Mouse (Mus musculus) myocyte (in vitro differentiated cells): ENCODE results near the gene Dhx16. TPM values are rescaled to one million over a fixed set of nuclear protein-coding genes. Genes with fewer than 3 reads are reported as not detected.

Experiments
- H3K27me3 ChIP-seq: one replicate; pipeline ENCODE4 v1.6.1; 2011; ENCODE audit not compliant: control insufficient read depth, insufficient read depth, insufficient read length
- H3K36me3 ChIP-seq: one replicate; pipeline ENCODE4 v1.6.1; 2011; ENCODE audit not compliant: control insufficient read depth, insufficient read depth
- H3K4me2 ChIP-seq: one replicate; pipeline ENCODE4 v1.6.1; 2011; ENCODE audit warnings: low read depth, control low read depth
- H3K4me3 ChIP-seq: one replicate; pipeline ENCODE4 v1.5.1; 2011; ENCODE audit warnings: mild to moderate bottlenecking, control low read depth, moderate library complexity
- H3K79me2 ChIP-seq: one replicate; pipeline ENCODE4 v1.6.1; 2011; ENCODE audit not compliant: control insufficient read depth, insufficient read depth
- H3ac ChIP-seq: one replicate; pipeline ENCODE4 v1.6.1; 2011; ENCODE audit not compliant: control insufficient read depth, insufficient read length
- CEBPB ChIP-seq: IDR thresholded peaks from 2 replicates; pipeline ENCODE4 v1.6.1; 2011; ENCODE audit warnings: mild to moderate bottlenecking, moderate library complexity; ENCODE audit not compliant: poor library complexity, insufficient read depth, severe bottlenecking
- E2F4 ChIP-seq: IDR thresholded peaks from one replicate; pipeline ENCODE4 v1.6.1; 2011; ENCODE audit warnings: mild to moderate bottlenecking, control low read depth, moderate library complexity; ENCODE audit not compliant: insufficient read depth
- MAX ChIP-seq: IDR thresholded peaks from one replicate; pipeline ENCODE4 v1.6.1; 2011; ENCODE audit warnings: low read depth, mild to moderate bottlenecking, control low read depth
- MYOD1 ChIP-seq, 3 experiments: IDR thresholded peaks; one replicate each; pipeline ENCODE4 v1.6.1; 2011; ENCODE audit warnings: control low read depth in 2 of 3, low read depth in 2 of 3, mild to moderate bottlenecking in 2 of 3, moderate library complexity in 1 of 3; ENCODE audit not compliant: insufficient read length in 2 of 3, control insufficient read depth in 1 of 3
- MYOG ChIP-seq, 3 experiments: IDR thresholded peaks; one replicate each; pipeline ENCODE4 v1.6.1; 2011; ENCODE audit warnings: control low read depth in 2 of 3, low read depth in 2 of 3, mild to moderate bottlenecking in 2 of 3; ENCODE audit not compliant: insufficient read length in 2 of 3, control insufficient read depth in 1 of 3, insufficient read depth in 1 of 3
- POLR2A ChIP-seq: IDR thresholded peaks from one replicate; pipeline ENCODE4 v1.6.1; 2011; ENCODE audit warnings: low read depth, mild to moderate bottlenecking, control low read depth, moderate library complexity; ENCODE audit not compliant: insufficient read length
- POLR2AphosphoS2 ChIP-seq: IDR thresholded peaks from one replicate; pipeline ENCODE4 v1.6.1; 2011; ENCODE audit warnings: low read depth, control low read depth; ENCODE audit not compliant: insufficient read length
- REST ChIP-seq: IDR thresholded peaks from one replicate; pipeline ENCODE4 v1.6.1; 2011; ENCODE audit warnings: mild to moderate bottlenecking, control low read depth, moderate library complexity; ENCODE audit not compliant: insufficient read depth, insufficient read length
- SRF ChIP-seq: IDR thresholded peaks from one replicate; pipeline ENCODE4 v1.6.1; 2011; ENCODE audit warnings: low read depth; ENCODE audit not compliant: control insufficient read depth, insufficient read length
- TCF12 ChIP-seq: IDR thresholded peaks from one replicate; pipeline ENCODE4 v1.6.1; 2011; ENCODE audit warnings: mild to moderate bottlenecking, control low read depth; ENCODE audit not compliant: poor library complexity, insufficient read depth, severe bottlenecking
- TCF3 ChIP-seq: IDR thresholded peaks from one replicate; pipeline ENCODE4 v1.6.1; 2011; ENCODE audit warnings: low read depth, control low read depth; ENCODE audit not compliant: insufficient read length
- USF1 ChIP-seq: IDR thresholded peaks from one replicate; pipeline ENCODE4 v1.6.1; 2011; ENCODE audit warnings: low read depth, mild to moderate bottlenecking, control low read depth, moderate library complexity
- polyA plus RNA-seq: library from polyadenylated mRNA; unstranded; fragments of >200 nt; fragmentation: generic; extraction: Trizol; gene quantifications from one replicate; pipeline ENCODE4 v1.2.1, GENCODE M21; 2012; ENCODE audit warnings: missing spikeins

Gene Dhx16
- polyA plus RNA-seq, 1 experiment = 29.4 TPM

GRCm38 (mm10) chr17:35939108-35939507 is 59.5 kb downstream of the Dhx16 start:
- H3K27me3 ChIP-seq = no peaks in the 10 kb centered on the region
- H3K4me2 ChIP-seq = no peak overlapping the region
- TF ChIP-seq POLR2A (no peak), SRF (no peak), USF1 (no peak), POLR2AphosphoS2 (no peak)
- no peaks in the 10 kb centered on the region for H3K36me3 ChIP-seq
- no peaks in the 10 kb centered on the region for H3K79me2 ChIP-seq
- H3ac ChIP-seq = no peak overlapping the region
- no peak overlapping the region for H3K4me3 ChIP-seq

GRCm38 (mm10) chr17:35939941-35940340 is 60.3 kb downstream of the Dhx16 start:
- Histone ChIP-seq H3ac (no peak overlapping the region), H3K36me3 (no peaks in the 10 kb centered on the region), H3K79me2 (no peaks in the 10 kb centered on the region), H3K4me3 (no peak overlapping the region), H3K4me2 (no peak overlapping the region), H3K27me3 (no peaks in the 10 kb centered on the region)
- TF ChIP-seq USF1 (no peak), TCF12 (no peak), E2F4 (no peak), POLR2A (no peak), CEBPB (no peak), SRF (no peak), REST (no peak), MYOD1 (IDR thresholded peaks at IDR 0.05; ENCODE audit: control insufficient read depth in 1 of 3, insufficient read length in 2 of 3, low read depth in 2 of 3) (no peak), POLR2AphosphoS2 (no peak), TCF3 (no peak), MYOG (IDR thresholded peaks at IDR 0.05; ENCODE audit: control insufficient read depth in 1 of 3, insufficient read depth in 1 of 3, insufficient read length in 2 of 3, low read depth in 2 of 3) (no peak), MAX (no peak)

Other genes with a start within 250 kb of the Dhx16 start
- 0.05 TPM for gene Mucl3, start 236.1 kb upstream of the Dhx16 start, polyA plus RNA-seq
- gene Vars2, start 212.2 kb upstream of the Dhx16 start, polyA plus RNA-seq = 13.7 TPM
- gene Gtf2h4, start 206.1 kb upstream of the Dhx16 start, polyA plus RNA-seq = 27.4 TPM
- 65.6 TPM for gene Ddr1, start 175.2 kb upstream of the Dhx16 start, polyA plus RNA-seq
- gene Ier3, start 58.1 kb upstream of the Dhx16 start, polyA plus RNA-seq = 45.1 TPM
- gene Flot1, start 56.6 kb upstream of the Dhx16 start, polyA plus RNA-seq = 107 TPM
- 692 TPM for gene Tubb5, start 41.5 kb upstream of the Dhx16 start, polyA plus RNA-seq
- 7.0 TPM for gene Mdc1, start 38.3 kb upstream of the Dhx16 start, polyA plus RNA-seq
- 18.5 TPM for gene Nrm, start 18.5 kb upstream of the Dhx16 start, polyA plus RNA-seq
- 46.2 TPM for gene Ppp1r18, start 14.2 kb upstream of the Dhx16 start, polyA plus RNA-seq
- gene 2310061I04Rik, start 17.6 kb downstream of the Dhx16 start, polyA plus RNA-seq = 33.7 TPM
- 23.1 TPM for gene Atat1, start 30.3 kb downstream of the Dhx16 start, polyA plus RNA-seq
- gene Mrps18b, start 36.6 kb downstream of the Dhx16 start, polyA plus RNA-seq = 104 TPM
- 32.9 TPM for gene Ppp1r10, start 36.6 kb downstream of the Dhx16 start, polyA plus RNA-seq
- gene Abcf1, start 89.9 kb downstream of the Dhx16 start, polyA plus RNA-seq = 90.1 TPM
- gene Gnl1, start 100.0 kb downstream of the Dhx16 start, polyA plus RNA-seq = 64.1 TPM
- 14.1 TPM for gene Prr3, start 100.4 kb downstream of the Dhx16 start, polyA plus RNA-seq
- 0.47 TPM for gene H2-T24, start 140.7 kb downstream of the Dhx16 start, polyA plus RNA-seq
- gene H2-T23, start 153.0 kb downstream of the Dhx16 start, polyA plus RNA-seq = 13.6 TPM
- 22.1 TPM for gene H2-T22, start 162.9 kb downstream of the Dhx16 start, polyA plus RNA-seq
- gene Gm6034, start 163.1 kb downstream of the Dhx16 start, polyA plus RNA-seq = not detected
- 0.23 TPM for gene Gm11127, start 178.6 kb downstream of the Dhx16 start, polyA plus RNA-seq
- gene Gm19684, start 241.9 kb downstream of the Dhx16 start, polyA plus RNA-seq = not detected
- not detected for gene Gm7030, start 249.6 kb downstream of the Dhx16 start, polyA plus RNA-seq